Mouse (Mus musculus) olfactory bulb, adult 2 months (tissue): ENCODE measurements around the gene Cald1. TPM values are rescaled to one million over a fixed set of nuclear protein-coding genes. Genes with fewer than 3 reads are reported as not detected.

Experiments
- H3K27ac ChIP-seq: fragments of 200-500 bp; 2 replicates; pipeline ENCODE4 v1.5.1; 2012; ENCODE audit warnings: low read depth, low read length; ENCODE audit not compliant: insufficient read depth
- H3K4me1 ChIP-seq: fragments of 200-500 bp; 2 replicates; pipeline ENCODE4 v1.6.1; 2012; ENCODE audit warnings: low read length; ENCODE audit not compliant: control insufficient read depth, insufficient read depth
- H3K4me3 ChIP-seq: fragments of 200-500 bp; 2 replicates; pipeline ENCODE4 v1.5.1; 2012; ENCODE audit warnings: mild to moderate bottlenecking, low read depth, low read length, moderate library complexity; ENCODE audit not compliant: insufficient read depth
- CTCF ChIP-seq: fragments of 200-500 bp; IDR thresholded peaks from 2 replicates; pipeline ENCODE4 v1.5.1; 2012; ENCODE audit warnings: low read depth, mild to moderate bottlenecking, low read length, moderate library complexity; ENCODE audit not compliant: insufficient read depth
- POLR2A ChIP-seq: fragments of 200-500 bp; IDR thresholded peaks from 2 replicates; pipeline ENCODE4 v1.6.1; 2012; ENCODE audit warnings: mild to moderate bottlenecking, low read depth, low read length, moderate library complexity; ENCODE audit not compliant: insufficient read depth
- WGBS: fragments of 180-500 bp; shearing (Covaris S2); methylation state at CpG from one replicate; pipeline ENCODE4 v1.1.7; 2018; 5-methylcytosine and 5-hydroxymethylcytosine counted together
- polyA plus RNA-seq: library from polyadenylated mRNA; stranded (reverse); fragments of >200 nt; gene quantifications from 2 replicates; pipeline ENCODE4 v1.2.4, GENCODE M21; 2012; ENCODE audit warnings: low replicate concordance; ENCODE audit not compliant: missing spikeins, insufficient read depth, insufficient read length

Gene Cald1
- polyA plus RNA-seq, 1 experiment, result not detected

DNA sequence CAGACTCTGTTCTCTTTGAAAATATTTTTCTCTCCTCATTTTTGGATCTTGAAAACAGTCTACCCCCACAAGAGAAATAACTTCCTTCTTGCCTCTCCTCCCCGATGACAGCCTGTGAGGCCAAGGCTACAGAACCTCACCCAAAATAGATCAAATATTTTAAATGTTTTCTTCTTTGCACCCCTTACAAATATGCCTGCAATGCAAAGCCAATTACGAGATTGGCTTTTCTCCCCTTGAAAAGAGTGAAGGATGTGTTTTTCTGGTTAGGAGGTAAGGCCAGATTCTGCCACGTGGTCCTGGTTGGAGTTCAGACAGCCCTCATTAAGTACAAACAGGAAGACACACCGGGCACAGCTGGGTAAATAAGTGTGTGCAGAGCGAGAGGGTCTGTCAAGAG lies 14.9 kb upstream of the Cald1 start:
- TF ChIP-seq POLR2A (no peak), CTCF (no peak)
- Histone ChIP-seq H3K27ac (no peak overlapping the region), H3K4me3 (no peak overlapping the region), H3K4me1 (no peaks in the 10 kb centered on the region)
- WGBS, result 68% methylated on average over 5 of the region's 5 CpGs

DNA sequence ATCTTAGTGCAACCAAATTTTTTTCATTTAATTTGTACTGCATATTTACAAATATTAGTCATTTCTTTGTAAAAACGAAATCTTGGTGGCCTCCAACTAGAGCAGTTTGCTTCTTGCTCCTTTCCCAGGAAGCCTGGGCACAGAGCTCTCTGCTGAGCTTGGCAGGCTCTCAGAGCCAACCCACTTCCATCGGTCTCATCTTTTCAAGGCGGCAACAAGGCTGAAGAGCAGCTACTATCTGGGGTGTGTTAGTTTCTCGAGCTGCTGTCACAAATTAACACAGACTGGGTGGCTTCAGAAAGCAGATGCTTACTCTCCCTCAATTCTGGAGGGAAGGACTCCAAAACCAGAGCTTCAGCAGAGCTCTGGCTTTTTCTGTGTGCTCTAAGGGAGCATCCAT lies 10.2 kb upstream of the Cald1 start:
- 43% methylated on average over 4 of the region's 4 CpGs for WGBS
- Histone ChIP-seq H3K27ac (no peak overlapping the region), H3K4me1 (no peaks in the 10 kb centered on the region), H3K4me3 (no peak overlapping the region)
- TF ChIP-seq POLR2A, result no peak
- no peak for TF ChIP-seq CTCF

DNA sequence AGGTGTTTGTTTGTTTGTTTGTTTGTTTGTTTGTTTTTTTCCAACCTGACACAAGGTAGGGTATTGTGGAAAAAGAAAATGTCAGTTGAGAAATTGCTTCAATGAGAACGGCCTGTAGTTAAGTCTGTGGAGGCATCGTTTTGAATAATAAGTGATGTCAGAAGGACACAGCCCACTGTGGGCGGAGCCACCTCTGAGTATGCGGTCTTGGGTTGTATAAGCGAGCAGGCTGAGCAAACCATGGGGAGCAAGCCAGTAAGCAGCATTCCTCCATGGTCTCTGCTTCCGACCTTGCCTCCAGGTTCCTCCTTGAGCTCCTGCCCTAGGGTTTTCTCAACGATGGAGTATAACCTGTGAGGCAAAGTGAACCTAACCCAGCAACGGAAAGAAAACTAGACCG lies 7.6 kb upstream of the Cald1 start:
- TF ChIP-seq POLR2A (no peak), CTCF (no peak)
- Histone ChIP-seq H3K27ac (no peak overlapping the region), H3K4me3 (no peak overlapping the region), H3K4me1 (no peaks in the 10 kb centered on the region)
- WGBS, result 94% methylated on average over 9 of the region's 9 CpGs

DNA sequence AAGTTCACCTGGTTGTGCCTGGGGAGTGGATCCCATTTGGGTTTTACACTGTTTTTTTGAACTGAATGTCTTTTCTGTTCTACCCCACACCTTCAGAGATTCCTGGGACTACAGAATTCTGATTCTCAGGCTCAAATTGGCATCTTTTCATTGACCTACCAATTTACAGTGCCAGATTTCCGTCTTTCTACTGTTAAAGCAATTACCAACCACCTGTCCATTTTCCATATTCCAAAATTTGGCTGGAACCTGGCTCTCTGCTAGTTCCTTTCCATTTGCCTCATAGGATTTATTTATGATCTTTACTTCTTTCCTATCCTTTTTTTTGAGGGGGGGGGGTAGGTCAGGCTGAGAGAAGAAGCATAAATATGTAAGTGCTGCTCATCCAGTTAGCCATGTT lies 4.9 kb upstream of the Cald1 start:
- no peaks in the 10 kb centered on the region for H3K4me1 ChIP-seq
- TF ChIP-seq CTCF, result no peak
- no peak for TF ChIP-seq POLR2A
- H3K4me3 ChIP-seq, result no peak overlapping the region
- no peak overlapping the region for H3K27ac ChIP-seq
- WGBS, result 98% methylated on average over 1 of the region's 1 CpGs

DNA sequence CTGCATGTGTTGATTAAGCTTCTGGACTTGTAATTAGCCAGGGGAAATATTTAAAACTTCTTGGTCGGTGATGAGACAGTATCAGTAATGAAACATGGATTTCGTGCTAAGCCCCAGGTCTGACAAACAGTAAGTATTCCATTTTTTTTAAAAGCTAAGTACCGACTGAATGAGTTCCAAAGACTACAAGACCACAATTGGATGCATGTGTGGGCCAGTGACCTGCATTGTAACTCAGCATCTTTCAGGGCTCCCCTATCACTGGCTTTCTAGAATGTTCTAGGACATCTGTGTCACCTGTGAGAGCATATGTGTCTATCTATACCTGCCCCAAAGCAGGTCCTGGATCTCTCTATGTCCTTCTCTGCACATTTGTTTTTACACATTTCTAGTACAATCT lies 984 bp upstream of the Cald1 start:
- TF ChIP-seq CTCF (no peak), POLR2A (no peak)
- 70% methylated on average over 3 of the region's 3 CpGs for WGBS
- no peak overlapping the region for H3K27ac ChIP-seq

DNA sequence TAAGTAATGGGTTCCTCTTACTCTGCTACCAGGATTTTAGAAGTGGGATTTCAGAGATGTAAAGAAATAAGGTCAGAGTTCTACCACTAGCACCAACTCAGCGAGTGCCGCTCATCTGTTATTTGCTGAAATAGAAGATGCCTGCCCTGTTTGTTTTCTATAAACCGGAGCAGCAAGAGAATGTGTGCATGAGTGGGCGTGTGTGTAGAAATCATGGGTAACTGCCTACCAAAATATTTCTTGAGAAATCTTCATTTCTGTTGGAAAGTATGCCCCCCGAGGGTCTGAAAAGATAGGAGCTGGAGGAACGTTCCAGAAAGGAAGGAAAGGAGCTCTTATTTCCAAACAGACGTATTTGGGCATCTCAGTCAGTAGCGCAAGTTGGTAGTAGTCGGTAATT lies 871 bp downstream of the Cald1 start:
- no peaks in the 10 kb centered on the region for H3K4me1 ChIP-seq
- TF ChIP-seq CTCF (no peak), POLR2A (no peak)
- WGBS, result 25% methylated on average over 9 of the region's 9 CpGs
- H3K27ac ChIP-seq, result no peak overlapping the region
- H3K4me3 ChIP-seq, result no peak overlapping the region

More for the DNA sequence above, 984 bp upstream of the Cald1 start:
- H3K4me1 ChIP-seq, result no peaks in the 10 kb centered on the region
- H3K4me3 ChIP-seq, result no peak overlapping the region

DNA sequence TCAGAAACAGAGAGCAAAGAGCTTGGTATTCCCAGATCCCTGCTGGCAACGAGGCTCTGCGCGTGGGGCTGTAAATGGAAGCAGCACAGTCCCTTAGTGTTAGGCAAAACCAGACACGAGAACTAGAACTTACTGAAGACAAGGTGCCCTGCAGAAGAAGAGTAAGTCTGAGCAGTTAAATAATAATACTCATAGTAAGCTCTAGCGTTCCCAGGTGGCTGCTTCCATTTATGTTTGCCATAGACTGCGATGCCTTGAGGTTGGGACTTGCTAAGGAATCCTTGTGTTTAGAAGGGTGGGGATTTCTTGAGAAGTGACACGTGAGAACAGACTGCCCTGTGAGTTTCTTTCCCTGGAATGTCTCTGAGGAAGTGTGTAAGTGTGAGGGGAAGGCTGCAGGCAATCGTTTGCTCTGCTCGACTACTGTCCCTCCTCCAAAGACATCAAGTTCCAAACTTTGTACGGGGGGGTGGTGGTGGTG lies 1.4 kb downstream of the Cald1 start:
- no peak for TF ChIP-seq POLR2A
- Histone ChIP-seq H3K4me1 (no peaks in the 10 kb centered on the region), H3K4me3 (no peak overlapping the region), H3K27ac (no peak overlapping the region)
- WGBS, result 49% methylated on average over 10 of the region's 10 CpGs

DNA sequence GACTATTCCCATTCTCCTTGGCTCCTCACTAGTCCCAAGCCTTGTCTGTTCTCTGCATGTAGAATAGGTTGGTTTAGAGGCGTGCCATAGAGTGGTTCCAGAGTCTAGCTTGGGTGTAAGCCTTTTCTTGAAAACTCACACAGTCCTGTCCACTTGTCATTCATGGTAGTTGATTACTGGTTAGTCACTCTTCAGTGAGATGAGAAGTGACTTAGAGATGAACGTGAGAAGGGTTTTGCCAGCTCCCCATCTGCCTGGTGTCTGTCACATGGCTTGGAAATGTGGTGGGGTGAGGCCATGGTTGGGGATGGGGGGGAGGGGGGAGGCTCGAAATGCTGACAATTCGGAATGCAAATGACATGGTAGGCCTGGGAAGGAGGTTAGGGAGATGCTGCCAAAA lies 2.5 kb downstream of the Cald1 start:
- no peak for TF ChIP-seq POLR2A
- no peak for TF ChIP-seq CTCF
- 71% methylated on average over 4 of the region's 4 CpGs for WGBS
- Histone ChIP-seq H3K4me3 (no peak overlapping the region), H3K27ac (no peak overlapping the region), H3K4me1 (no peaks in the 10 kb centered on the region)

DNA sequence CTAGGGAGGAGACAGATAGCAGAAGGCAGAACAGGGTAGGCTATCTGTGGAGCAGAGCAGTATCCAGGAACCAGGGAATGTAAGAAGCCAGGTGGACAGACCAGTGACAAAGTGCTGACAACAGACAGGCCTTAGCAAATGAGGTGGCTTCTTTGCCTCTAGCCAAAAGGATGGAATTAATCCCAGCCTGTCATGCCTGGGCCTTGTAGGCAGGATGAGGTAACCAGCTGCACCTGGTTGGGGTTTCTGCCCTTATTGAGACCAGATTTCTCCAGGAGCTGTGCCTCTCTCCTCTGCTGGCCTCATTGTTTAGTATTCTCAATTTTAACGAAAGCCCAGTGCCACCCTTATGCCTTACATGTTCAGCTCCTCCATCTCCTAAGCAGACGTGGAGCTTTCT lies 3.8 kb downstream of the Cald1 start:
- 87% methylated on average over 2 of the region's 2 CpGs for WGBS
- TF ChIP-seq CTCF (no peak), POLR2A (no peak)
- Histone ChIP-seq H3K4me1 (no peaks in the 10 kb centered on the region), H3K27ac (no peak overlapping the region), H3K4me3 (no peak overlapping the region)

DNA sequence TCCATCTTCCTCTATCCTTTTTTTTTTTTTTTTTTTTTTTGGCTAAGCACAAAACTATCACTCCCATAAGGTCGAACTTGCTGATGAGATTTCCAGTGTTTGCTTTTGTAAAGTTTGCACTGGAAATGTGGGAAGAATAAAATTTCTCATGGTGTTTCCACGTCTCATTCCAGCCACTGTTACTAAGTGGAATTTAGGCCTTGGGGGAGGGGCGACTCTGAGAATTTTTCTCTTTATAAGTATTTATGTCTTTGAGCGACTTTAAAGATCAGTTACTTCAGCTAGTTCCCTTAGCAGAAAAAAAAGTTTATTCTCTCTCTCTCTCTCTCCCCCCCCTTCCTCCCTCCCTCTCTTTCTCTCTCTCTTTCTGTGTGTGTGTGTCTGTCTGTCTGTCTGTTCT lies 8.1 kb downstream of the Cald1 start:
- TF ChIP-seq CTCF (no peak), POLR2A (no peak)
- H3K4me3 ChIP-seq, result no peak overlapping the region
- H3K27ac ChIP-seq, result no peak overlapping the region
- no peaks in the 10 kb centered on the region for H3K4me1 ChIP-seq
- 80% methylated on average over 4 of the region's 4 CpGs for WGBS
